Mouse (Mus musculus): ENCODE results near the gene Gal3st4. TPM values are rescaled to one million over a fixed set of nuclear protein-coding genes. Genes with fewer than 3 reads are reported as not detected.

Gene Gal3st4
- total and polyA plus RNA-seq, 3 experiments = 0.15 to 0.17 TPM; not detected in 1

- Histone ChIP-seq H3K9ac (ENCODE audit: control insufficient read depth, low read depth, low read length, poor library complexity, severe bottlenecking) (no peak overlapping the region), H3K36me3 (ENCODE audit: control insufficient read depth in 1 of 2, insufficient read depth in 2 of 2, low read length in 2 of 2) (peaks cover 0 to 19% of the 10 kb centered on the region in 2 experiments; a peak in 3 of 4 replicates), H3K4me3 (ENCODE audit: control insufficient read depth in 1 of 2, insufficient read depth in 1 of 2, low read depth in 2 of 2, low read length in 2 of 2) (no peak overlapping the region), H3K27me3 (ENCODE audit: control insufficient read depth in 1 of 2, insufficient read depth in 2 of 2, low read length in 2 of 2) (no peaks in the 10 kb centered on the region), H3K9me3 (replicated peaks; ENCODE audit: insufficient read depth, low read length) (no peaks in the 10 kb centered on the region), H3K79me2 (ENCODE audit: control insufficient read depth, insufficient read depth, low read length, poor library complexity) (peaks cover 32% of the 10 kb centered on the region), H3K27ac (ENCODE audit: control insufficient read depth, low read depth, low read length) (no peak overlapping the region), H3K4me1 (ENCODE audit: control insufficient read depth in 1 of 2, insufficient read depth in 2 of 2, low read length in 2 of 2) (peaks cover 0 to 26% of the 10 kb centered on the region in 2 experiments; a peak in 3 of 4 replicates)
- TF ChIP-seq ZKSCAN1 (IDR thresholded peaks at IDR 0.05; ENCODE audit: low read depth, low read length) (no peak), BHLHE40 (IDR thresholded peaks at IDR 0.05; ENCODE audit: borderline replicate concordance, low read depth, low read length) (no peak), TCF12 (IDR thresholded peaks at IDR 0.05; ENCODE audit: low read depth, low read length) (no peak), CTCF (IDR thresholded peaks at IDR 0.05 in 2 of 3, conservative IDR thresholded peaks at IDR 0.05 in 1 of 3; ENCODE audit: control insufficient read depth in 1 of 3, insufficient read depth in 1 of 3, low read depth in 2 of 3, low read length in 3 of 3, poor library complexity in 1 of 3, severe bottlenecking in 1 of 3) (no peak), USF1 (IDR thresholded peaks at IDR 0.05; ENCODE audit: low read depth, low read length) (no peak), MYB (IDR thresholded peaks at IDR 0.05; ENCODE audit: low read depth, low read length) (no peak), NELFE (IDR thresholded peaks at IDR 0.05; ENCODE audit: low read depth, low read length) (no peak), HCFC1 (IDR thresholded peaks at IDR 0.05; ENCODE audit: low read depth, low read length) (no peak), KAT2A (conservative IDR thresholded peaks at IDR 0.05; ENCODE audit: low read depth, low read length) (no peak), TBP (IDR thresholded peaks at IDR 0.05; ENCODE audit: low read depth, low read length) (no peak), MAX (IDR thresholded peaks at IDR 0.05; ENCODE audit: low read length) (no peak), CHD1 (IDR thresholded peaks at IDR 0.05; ENCODE audit: low read depth, low read length) (no peak), USF2 (IDR thresholded peaks at IDR 0.05; ENCODE audit: borderline replicate concordance in 1 of 2, insufficient read depth in 1 of 2, low read depth in 1 of 2, low read length in 2 of 2) (no peak), MAZ (IDR thresholded peaks at IDR 0.05; ENCODE audit: low read depth, low read length) (no peak), CHD2 (IDR thresholded peaks at IDR 0.05; ENCODE audit: low read length) (no peak)
- no peak for DNase-seq (ENCODE audit: low read depth, low spot score)
These were observed 6.9 kb downstream of the Gal3st4 start for GRCm38 (mm10) chr5:138265712-138266111.

GRCm38 (mm10) chr5:138264207-138264578 lies 8.4 kb downstream of the Gal3st4 start:
- H3K36me3 ChIP-seq (ENCODE audit: control insufficient read depth in 1 of 2, insufficient read depth in 2 of 2, low read length in 2 of 2) = peaks cover 0 to 34% of the 10 kb centered on the region in 2 experiments; a peak in 3 of 4 replicates
- peak overlapping the region; percentile 93 for H3K9ac ChIP-seq (ENCODE audit: control insufficient read depth, low read depth, low read length, poor library complexity, severe bottlenecking)
- H3K27ac ChIP-seq (ENCODE audit: control insufficient read depth, low read depth, low read length) = peak overlapping the region; percentile 59
- peak overlapping the region; percentile 68 to 89 for H3K4me3 ChIP-seq (ENCODE audit: control insufficient read depth in 1 of 2, insufficient read depth in 1 of 2, low read depth in 2 of 2, low read length in 2 of 2)
- H3K4me1 ChIP-seq (ENCODE audit: control insufficient read depth in 1 of 2, insufficient read depth in 2 of 2, low read length in 2 of 2) = peaks cover 4 to 41% of the 10 kb centered on the region in 2 experiments
- H3K27me3 ChIP-seq (ENCODE audit: control insufficient read depth in 1 of 2, insufficient read depth in 2 of 2, low read length in 2 of 2) = no peaks in the 10 kb centered on the region
- H3K9me3 ChIP-seq (replicated peaks; ENCODE audit: insufficient read depth, low read length) = no peaks in the 10 kb centered on the region
- no peak for DNase-seq (ENCODE audit: low read depth, low spot score)
- peaks cover 46% of the 10 kb centered on the region for H3K79me2 ChIP-seq (ENCODE audit: control insufficient read depth, insufficient read depth, low read length, poor library complexity)
- TF ChIP-seq CHD1 (IDR thresholded peaks at IDR 0.05; ENCODE audit: low read depth, low read length) = peak; percentile 43; the same call in 1 of the 2 replicates
- no peak for TF ChIP-seq BHLHE40 (IDR thresholded peaks at IDR 0.05; ENCODE audit: borderline replicate concordance, low read depth, low read length)
